Mouse (Mus musculus) MEL (cell line): ENCODE results near the gene Akap12. TPM values are rescaled to one million over a fixed set of nuclear protein-coding genes. Genes with fewer than 3 reads are reported as not detected.

Source experiments
- DNase-seq: peaks from one replicate; pipeline ENCODE4 v3.0.0; 2011; ENCODE audit warnings: low read depth, low spot score
- H3K27ac ChIP-seq: 2 replicates; pipeline ENCODE4 v1.5.1; 2012; ENCODE audit warnings: low read depth, mild to moderate bottlenecking, control low read depth, low read length, moderate library complexity; ENCODE audit not compliant: control insufficient read depth
- H3K27me3 ChIP-seq, 2 experiments: fragments of 150-350 bp in 1 of 2; sonication (generic) in 1 of 2; 2 replicates each; pipeline ENCODE4 v1.6.1; 2012; ENCODE audit warnings: low read length in 2 of 2, mild to moderate bottlenecking in 2 of 2, improper control_type of control experiment in 1 of 2, moderate library complexity in 1 of 2; ENCODE audit not compliant: insufficient read depth in 2 of 2, control insufficient read depth in 1 of 2
- H3K36me3 ChIP-seq, 2 experiments: 2 replicates each; pipeline ENCODE4 v1.6.1; 2012 to 2014; ENCODE audit warnings: low read length in 2 of 2, improper control_type of control experiment in 1 of 2, inconsistent platforms in 1 of 2, mild to moderate bottlenecking in 1 of 2; ENCODE audit not compliant: insufficient read depth in 2 of 2, control insufficient read depth in 1 of 2
- H3K4me1 ChIP-seq, 2 experiments: fragments of 150-350 bp in 1 of 2; sonication (generic) in 1 of 2; 2 replicates each; pipeline ENCODE4 v1.6.1; 2012; ENCODE audit warnings: low read length in 2 of 2, improper control_type of control experiment in 1 of 2, mild to moderate bottlenecking in 1 of 2; ENCODE audit not compliant: insufficient read depth in 2 of 2, control insufficient read depth in 1 of 2
- H3K4me3 ChIP-seq, 2 experiments: fragments of 150-350 bp in 1 of 2; sonication (generic) in 1 of 2; 2 replicates each; pipeline ENCODE4 v1.5.1; 2012; ENCODE audit warnings: low read depth in 2 of 2, low read length in 2 of 2, mild to moderate bottlenecking in 2 of 2, moderate library complexity in 2 of 2, control low read depth in 1 of 2, improper control_type of control experiment in 1 of 2; ENCODE audit not compliant: control insufficient read depth in 1 of 2, insufficient read depth in 1 of 2
- H3K79me2 ChIP-seq: 2 replicates; pipeline ENCODE4 v1.6.1; 2012; ENCODE audit warnings: mild to moderate bottlenecking, low read length, moderate library complexity; ENCODE audit not compliant: control insufficient read depth, poor library complexity, insufficient read depth
- H3K9ac ChIP-seq: 2 replicates; pipeline ENCODE4 v1.6.1; 2012; ENCODE audit warnings: low read depth, mild to moderate bottlenecking, control low read depth, low read length, moderate library complexity; ENCODE audit not compliant: control insufficient read depth, poor library complexity, severe bottlenecking
- H3K9me3 ChIP-seq: fragments of 150-350 bp; sonication (generic); replicated peaks from 2 replicates; pipeline ENCODE4 v1.6.1; 2012; ENCODE audit warnings: mild to moderate bottlenecking, low read length, improper control_type of control experiment, moderate library complexity; ENCODE audit not compliant: insufficient read depth
- BHLHE40 ChIP-seq: IDR thresholded peaks from 2 replicates; pipeline ENCODE4 v1.6.1; 2012; ENCODE audit warnings: low read depth, mild to moderate bottlenecking, inconsistent platforms, low read length, improper control_type of control experiment, borderline replicate concordance
- CHD2 ChIP-seq: IDR thresholded peaks from 2 replicates; pipeline ENCODE4 v1.6.1; 2011; ENCODE audit warnings: low read length, improper control_type of control experiment
- CTCF ChIP-seq, 3 experiments: IDR thresholded peaks in 2 of 3; conservative IDR thresholded peaks in 1 of 3; 2 replicates each; pipeline ENCODE4 v1.5.1; 2011 to 2012; ENCODE audit warnings: low read length in 3 of 3, low read depth in 2 of 3, mild to moderate bottlenecking in 2 of 3, improper control_type of control experiment in 1 of 3, inconsistent platforms in 1 of 3, mixed read lengths in 1 of 3, moderate library complexity in 1 of 3; ENCODE audit not compliant: control insufficient read depth in 1 of 3, insufficient read depth in 1 of 3, poor library complexity in 1 of 3, severe bottlenecking in 1 of 3
- EP300 ChIP-seq, 2 experiments: IDR thresholded peaks; 2 replicates each; pipeline ENCODE4 v1.6.1; 2011; ENCODE audit warnings: improper control_type of control experiment in 2 of 2, low read length in 2 of 2, low read depth in 1 of 2, mild to moderate bottlenecking in 1 of 2
- ETS1 ChIP-seq: IDR thresholded peaks from 2 replicates; pipeline ENCODE4 v1.6.1; 2012; ENCODE audit warnings: low read depth, mild to moderate bottlenecking, inconsistent platforms, low read length, improper control_type of control experiment, moderate library complexity
- HCFC1 ChIP-seq: IDR thresholded peaks from 2 replicates; pipeline ENCODE4 v1.6.1; 2012; ENCODE audit warnings: low read depth, mild to moderate bottlenecking, inconsistent platforms, low read length, improper control_type of control experiment, moderate library complexity
- MAFK ChIP-seq: IDR thresholded peaks from 2 replicates; pipeline ENCODE4 v1.6.1; 2011; ENCODE audit warnings: low read depth, mild to moderate bottlenecking, low read length, improper control_type of control experiment, borderline replicate concordance
- MAX ChIP-seq: IDR thresholded peaks from 2 replicates; pipeline ENCODE4 v1.6.1; 2011; ENCODE audit warnings: low read length, improper control_type of control experiment
- MXI1 ChIP-seq: IDR thresholded peaks from 2 replicates; pipeline ENCODE4 v1.6.1; 2011; ENCODE audit warnings: mild to moderate bottlenecking, low read depth, low read length, improper control_type of control experiment
- MYC ChIP-seq: IDR thresholded peaks from 2 replicates; pipeline ENCODE4 v1.6.1; 2011; ENCODE audit warnings: low read depth, mild to moderate bottlenecking, low read length, improper control_type of control experiment, moderate library complexity
- NELFE ChIP-seq: IDR thresholded peaks from 2 replicates; pipeline ENCODE4 v1.6.1; 2011; ENCODE audit warnings: low read depth, low read length, improper control_type of control experiment
- NRF1 ChIP-seq: IDR thresholded peaks from 2 replicates; pipeline ENCODE4 v1.6.1; 2014; ENCODE audit warnings: low read depth, mild to moderate bottlenecking, inconsistent platforms, low read length, improper control_type of control experiment, moderate library complexity; ENCODE audit not compliant: poor library complexity, insufficient read depth, severe bottlenecking
- POLR2A ChIP-seq, 2 experiments: IDR thresholded peaks; 2 replicates each; pipeline ENCODE4 v1.6.1; 2011 to 2012; ENCODE audit warnings: low read length in 2 of 2, mild to moderate bottlenecking in 2 of 2, control low read depth in 1 of 2, improper control_type of control experiment in 1 of 2, low read depth in 1 of 2, moderate library complexity in 1 of 2; ENCODE audit not compliant: control insufficient read depth in 1 of 2, insufficient read depth in 1 of 2, poor library complexity in 1 of 2
- POLR2AphosphoS2 ChIP-seq: IDR thresholded peaks from 2 replicates; pipeline ENCODE4 v1.6.1; 2011; ENCODE audit warnings: low read length, improper control_type of control experiment
- POLR2AphosphoS5 ChIP-seq: IDR thresholded peaks from 2 replicates; pipeline ENCODE4 v1.6.1; 2012; ENCODE audit warnings: low read depth, borderline replicate concordance, mild to moderate bottlenecking, inconsistent platforms, low read length, moderate library complexity, mixed read lengths
- RAD21 ChIP-seq: IDR thresholded peaks from 2 replicates; pipeline ENCODE4 v1.6.1; 2011; ENCODE audit warnings: mild to moderate bottlenecking, low read depth, low read length, improper control_type of control experiment
- RCOR1 ChIP-seq: IDR thresholded peaks from 2 replicates; pipeline ENCODE4 v1.6.1; 2012; ENCODE audit warnings: low read depth, mild to moderate bottlenecking, inconsistent platforms, low read length, improper control_type of control experiment
- SIN3A ChIP-seq: IDR thresholded peaks from 2 replicates; pipeline ENCODE4 v1.6.1; 2012; ENCODE audit warnings: low read length, improper control_type of control experiment, inconsistent platforms
- SMC3 ChIP-seq: IDR thresholded peaks from 2 replicates; pipeline ENCODE4 v1.6.1; 2011; ENCODE audit warnings: low read depth, low read length, improper control_type of control experiment
- TAL1 ChIP-seq: IDR thresholded peaks from 2 replicates; pipeline ENCODE4 v1.6.1; 2012; ENCODE audit warnings: mild to moderate bottlenecking, inconsistent platforms, low read length, moderate library complexity, mixed read lengths
- TBP ChIP-seq: IDR thresholded peaks from 2 replicates; pipeline ENCODE4 v1.8.0; 2011; ENCODE audit warnings: low read depth, low read length, improper control_type of control experiment
- TCF12 ChIP-seq: IDR thresholded peaks from 2 replicates; pipeline ENCODE4 v1.6.1; 2014; ENCODE audit warnings: low read depth, mild to moderate bottlenecking, inconsistent platforms, low read length, improper control_type of control experiment, moderate library complexity
- USF1 ChIP-seq: IDR thresholded peaks from 2 replicates; pipeline ENCODE4 v1.6.1; 2014; ENCODE audit warnings: low read depth, mild to moderate bottlenecking, inconsistent platforms, low read length, improper control_type of control experiment, moderate library complexity
- ZC3H11A ChIP-seq: IDR thresholded peaks from 2 replicates; pipeline ENCODE4 v1.6.1; 2012; ENCODE audit warnings: low read depth, mild to moderate bottlenecking, inconsistent platforms, low read length, improper control_type of control experiment
- ZKSCAN1 ChIP-seq: IDR thresholded peaks from 2 replicates; pipeline ENCODE4 v1.6.1; 2012; ENCODE audit warnings: low read depth, mild to moderate bottlenecking, inconsistent platforms, low read length, improper control_type of control experiment, moderate library complexity
- polyA plus RNA-seq, 2 experiments: library from polyadenylated mRNA; stranded (reverse) in 1 of 2; unstranded in 1 of 2; fragments of >175 nt in 1 of 2; fragments of >200 nt in 1 of 2; gene quantifications; 2 replicates each; pipeline versions ENCODE4 v1.2.1 to v1.2.4; 2012; ENCODE audit warnings: low replicate concordance in 2 of 2, low read depth in 1 of 2; ENCODE audit not compliant: insufficient read length in 2 of 2, insufficient read depth in 1 of 2, missing spikeins in 1 of 2
- total RNA-seq: library from RNA; depleted of rRNA; stranded (reverse); fragments of 300-350 nt; gene quantifications from 2 replicates; pipeline ENCODE4 v1.2.3, GENCODE M21; 2012

Gene Akap12
- total and polyA plus RNA-seq, 3 experiments: 0.08 to 0.42 TPM; not detected in 1

- Histone ChIP-seq H3K79me2 (no peaks in the 10 kb centered on the region), H3K9me3 (no peaks in the 10 kb centered on the region), H3K27me3 (no peaks in the 10 kb centered on the region; a peak in 1 of 4 replicates), H3K36me3 (no peaks in the 10 kb centered on the region)
- no peak for TF ChIP-seq SMC3
- TF ChIP-seq MYC: no peak
- TF ChIP-seq BHLHE40: no peak
- TF ChIP-seq ZKSCAN1: no peak
- no peak for TF ChIP-seq ETS1
- no peak for TF ChIP-seq NRF1
- no peak for TF ChIP-seq EP300 (IDR thresholded peaks at IDR 0.05; ENCODE audit: low read depth in 1 of 2, low read length in 2 of 2)
- TF ChIP-seq TAL1: no peak
- TF ChIP-seq POLR2AphosphoS2: no peak
- TF ChIP-seq MXI1: no peak
- no peak for TF ChIP-seq CTCF (IDR thresholded peaks at IDR 0.05 in 2 of 3, conservative IDR thresholded peaks at IDR 0.05 in 1 of 3; ENCODE audit: control insufficient read depth in 1 of 3, insufficient read depth in 1 of 3, low read depth in 2 of 3, low read length in 3 of 3, poor library complexity in 1 of 3, severe bottlenecking in 1 of 3)
- TF ChIP-seq CHD2: no peak
- no peak for TF ChIP-seq MAX
- TF ChIP-seq, all 39 proteins: peak for 0
- H3K4me1 ChIP-seq: no peaks in the 10 kb centered on the region; a peak in 1 of 4 replicates
- H3K9ac ChIP-seq: no peak overlapping the region
- H3K27ac ChIP-seq: no peak overlapping the region
- no peak overlapping the region for H3K4me3 ChIP-seq
- DNase-seq: no peak
Observed at GRCm38 (mm10) chr10:4289171-4289570, 23.0 kb downstream of the Akap12 start.

GRCm38 (mm10) chr10:4289636-4290035, 23.5 kb downstream of the Akap12 start:
- H3K4me1 ChIP-seq: no peaks in the 10 kb centered on the region; a peak in 1 of 4 replicates
- no peak overlapping the region for H3K4me3 ChIP-seq
- no peak overlapping the region for H3K9ac ChIP-seq
- DNase-seq: no peak
- no peaks in the 10 kb centered on the region for H3K9me3 ChIP-seq
- no peaks in the 10 kb centered on the region for H3K36me3 ChIP-seq
- no peaks in the 10 kb centered on the region for H3K79me2 ChIP-seq
- H3K27ac ChIP-seq: no peak overlapping the region
- TF ChIP-seq CTCF (IDR thresholded peaks at IDR 0.05 in 2 of 3, conservative IDR thresholded peaks at IDR 0.05 in 1 of 3; ENCODE audit: control insufficient read depth in 1 of 3, insufficient read depth in 1 of 3, low read depth in 2 of 3, low read length in 3 of 3, poor library complexity in 1 of 3, severe bottlenecking in 1 of 3): no peak
- no peak for TF ChIP-seq RCOR1
- TF ChIP-seq, all 39 proteins: peak for 0
- no peaks in the 10 kb centered on the region; a peak in 1 of 4 replicates for H3K27me3 ChIP-seq

GRCm38 (mm10) chr10:4290145-4290544, 24.0 kb downstream of the Akap12 start:
- no peaks in the 10 kb centered on the region for H3K79me2 ChIP-seq
- H3K4me3 ChIP-seq: no peak overlapping the region
- no peaks in the 10 kb centered on the region; a peak in 1 of 4 replicates for H3K27me3 ChIP-seq
- H3K36me3 ChIP-seq: no peaks in the 10 kb centered on the region
- no peak for DNase-seq
- no peak overlapping the region for H3K9ac ChIP-seq
- H3K27ac ChIP-seq: no peak overlapping the region
- no peaks in the 10 kb centered on the region; a peak in 1 of 4 replicates for H3K4me1 ChIP-seq
- H3K9me3 ChIP-seq: no peaks in the 10 kb centered on the region
- no peak for TF ChIP-seq POLR2AphosphoS5
- no peak for TF ChIP-seq TCF12
- TF ChIP-seq ZKSCAN1: no peak
- no peak for TF ChIP-seq SMC3
- no peak for TF ChIP-seq RAD21
- no peak for TF ChIP-seq USF1
- TF ChIP-seq BHLHE40: no peak
- TF ChIP-seq TBP: no peak
- no peak for TF ChIP-seq MYC
- TF ChIP-seq NRF1: no peak
- no peak for TF ChIP-seq ZC3H11A
- TF ChIP-seq NELFE: no peak
- no peak for TF ChIP-seq HCFC1
- TF ChIP-seq POLR2A (IDR thresholded peaks at IDR 0.05; ENCODE audit: control insufficient read depth in 1 of 2, insufficient read depth in 1 of 2, low read depth in 1 of 2, low read length in 2 of 2, poor library complexity in 1 of 2): no peak
- no peak for TF ChIP-seq MAFK
- TF ChIP-seq SIN3A: no peak
